Mouse (Mus musculus) urinary bladder, postnatal 25 days (tissue): ENCODE measurements around the gene Lrfn1.
"Not testable (repeated sequence)": the region's sequence is repeated elsewhere in the genome, so short reads cannot be mapped to it uniquely, and the experiment has no call there.

Experiments
- DNase-seq: peaks from one replicate; pipeline ENCODE4 v3.0.0; 2022; ENCODE audit warnings: low spot score

Gene Lrfn1

GRCm38 (mm10) chr7:28447101-28447830 lies 4.5 kb upstream of the Lrfn1 start:
- no peak for DNase-seq

GRCm38 (mm10) chr7:28447865-28448820 lies 3.6 kb upstream of the Lrfn1 start:
- DNase-seq, result no peak

DNA sequence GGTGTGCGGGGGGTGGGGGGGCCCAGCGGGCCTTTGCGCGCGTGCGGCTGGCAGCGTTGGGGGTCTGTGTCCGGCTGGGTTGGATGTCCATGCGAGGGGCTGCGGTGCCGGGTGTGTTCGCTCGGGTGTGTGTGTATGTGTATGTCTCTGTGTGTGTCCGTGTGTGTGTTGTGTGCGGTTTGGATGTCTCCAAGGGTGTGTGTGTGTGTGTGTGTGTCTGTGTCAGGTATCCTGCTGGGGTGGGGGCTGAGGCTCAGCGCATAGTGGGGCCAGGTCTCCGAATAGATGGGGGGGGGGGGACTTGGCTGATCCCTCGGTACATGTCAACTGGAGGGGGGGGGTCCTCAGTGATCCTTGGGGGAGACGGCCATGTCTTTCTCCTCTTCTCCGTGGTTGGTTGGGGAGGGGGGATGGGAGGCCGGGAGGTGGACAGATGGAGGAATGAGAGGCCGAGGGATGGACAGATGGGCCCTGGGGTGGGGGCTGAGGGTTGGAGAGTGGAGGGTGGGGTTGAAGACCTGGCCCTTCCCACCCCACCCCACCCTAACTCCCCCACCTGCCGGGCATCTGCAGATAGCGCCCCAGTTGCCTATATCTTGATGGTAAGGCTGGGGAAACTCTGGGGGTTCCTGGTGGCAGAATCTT lies 703 bp downstream of the Lrfn1 start:
- DNase-seq, result no peak

- DNase-seq, result no peak
These were observed 8.6 kb downstream of the Lrfn1 start for GRCm38 (mm10) chr7:28460361-28460760.

DNA sequence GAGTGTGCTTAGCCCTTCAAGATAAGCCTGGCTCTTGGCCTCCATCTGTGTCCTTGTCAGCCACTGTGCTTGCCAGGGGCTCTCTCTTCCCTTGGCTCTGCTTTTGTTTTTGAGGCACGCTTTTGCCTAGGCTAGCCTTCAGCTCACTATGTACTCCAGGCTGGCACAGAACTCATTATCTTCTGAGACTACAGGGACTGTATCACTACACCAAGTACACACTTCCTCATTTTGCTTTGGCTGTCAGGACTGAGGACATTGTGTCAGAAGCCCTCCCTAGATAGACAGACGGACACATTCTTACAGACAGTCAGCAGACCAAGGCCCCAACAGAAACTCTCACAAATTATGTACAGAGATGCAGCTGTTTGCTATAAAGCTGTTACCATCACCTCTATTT lies 11.0 kb downstream of the Lrfn1 start:
- no peak for DNase-seq

DNA sequence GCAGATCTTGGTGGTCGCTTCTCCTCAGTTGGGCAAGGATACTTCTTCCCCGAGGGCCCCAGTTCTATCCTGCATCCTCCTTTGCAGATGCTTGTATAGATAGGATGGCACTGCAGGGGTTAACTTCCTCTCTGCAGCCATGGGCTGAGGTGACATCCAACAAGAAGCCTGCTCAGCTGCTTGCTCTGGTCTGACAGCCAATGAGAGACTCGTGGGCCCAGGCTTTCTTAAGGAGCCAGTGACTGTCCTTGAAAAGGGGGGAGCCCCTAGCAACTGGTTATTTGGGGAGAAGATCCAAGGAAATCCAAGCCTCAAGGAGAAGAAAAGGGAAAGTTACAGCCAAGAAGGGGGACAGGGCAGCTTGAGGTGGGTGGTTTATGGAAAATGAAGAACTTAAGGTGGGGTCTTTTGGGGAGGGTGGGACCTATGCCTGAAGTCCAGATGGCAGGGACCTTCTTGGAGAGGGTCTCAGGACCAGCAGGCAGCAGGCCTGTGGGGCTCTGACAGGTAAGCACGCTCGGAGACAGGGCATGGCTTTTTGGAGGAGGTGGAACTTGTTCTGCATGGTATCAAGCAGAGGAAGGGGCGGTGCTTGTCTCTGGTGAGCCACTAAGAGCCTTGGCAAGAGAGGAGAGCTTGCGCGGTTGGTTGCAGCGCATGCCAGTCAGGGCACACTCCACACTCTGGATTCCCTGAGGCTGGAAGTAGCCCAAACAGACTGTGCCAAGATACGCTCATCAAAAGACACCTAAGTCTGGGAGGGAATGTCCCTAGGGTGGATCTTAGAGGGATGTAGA lies 12.8 kb downstream of the Lrfn1 start:
- DNase-seq, result peak; percentile 48

GRCm38 (mm10) chr7:28466721-28467212 lies 15.0 kb downstream of the Lrfn1 start:
- no peak for DNase-seq

GRCm38 (mm10) chr7:28467213-28467751 lies 15.5 kb downstream of the Lrfn1 start:
- DNase-seq, result peak; percentile 53

DNA sequence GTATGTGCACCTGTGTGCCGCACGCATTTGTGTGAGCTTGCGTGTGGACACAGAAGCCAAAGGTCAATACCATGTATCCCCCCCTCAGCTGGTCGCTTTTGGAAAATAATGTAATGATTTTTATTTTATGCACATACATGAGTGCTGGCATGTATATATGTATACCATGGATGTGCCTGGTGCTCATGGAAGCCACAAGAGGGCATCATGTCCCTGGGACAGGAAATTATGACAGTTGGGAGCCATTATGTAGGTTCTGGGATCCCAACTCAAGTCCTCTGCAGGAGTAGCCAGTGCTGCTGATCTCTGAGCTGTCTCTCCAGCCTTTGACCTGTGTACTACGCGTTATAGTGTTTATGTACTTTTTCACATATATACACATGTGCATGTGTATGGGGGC lies 24.4 kb downstream of the Lrfn1 start:
- no peak for DNase-seq

DNA sequence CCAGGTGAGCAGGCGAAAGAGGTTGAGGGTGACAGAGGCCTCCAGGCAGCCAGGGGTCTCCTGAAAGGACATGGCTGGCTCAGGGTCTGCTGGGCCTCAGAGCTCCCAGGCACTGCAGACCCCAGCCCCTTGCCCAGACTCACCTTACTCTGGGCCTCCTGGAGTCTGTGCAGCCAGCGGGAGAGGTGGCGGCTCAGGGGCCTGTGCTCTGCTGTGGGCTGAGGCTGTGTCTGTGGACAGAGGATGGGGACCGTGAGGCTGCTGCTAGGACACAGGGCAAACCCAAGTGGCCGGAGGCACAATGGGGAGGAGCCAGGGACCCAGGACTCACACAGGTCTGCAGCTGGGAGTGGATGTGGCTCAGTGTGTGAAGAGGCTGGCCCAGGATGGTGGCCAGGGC lies 25.6 kb downstream of the Lrfn1 start:
- DNase-seq, result no peak

- DNase-seq, result no peak
These were observed 27.1 kb downstream of the Lrfn1 start for GRCm38 (mm10) chr7:28478854-28479253.

GRCm38 (mm10) chr7:28482854-28483253 lies 31.1 kb downstream of the Lrfn1 start:
- no peak for DNase-seq

DNA sequence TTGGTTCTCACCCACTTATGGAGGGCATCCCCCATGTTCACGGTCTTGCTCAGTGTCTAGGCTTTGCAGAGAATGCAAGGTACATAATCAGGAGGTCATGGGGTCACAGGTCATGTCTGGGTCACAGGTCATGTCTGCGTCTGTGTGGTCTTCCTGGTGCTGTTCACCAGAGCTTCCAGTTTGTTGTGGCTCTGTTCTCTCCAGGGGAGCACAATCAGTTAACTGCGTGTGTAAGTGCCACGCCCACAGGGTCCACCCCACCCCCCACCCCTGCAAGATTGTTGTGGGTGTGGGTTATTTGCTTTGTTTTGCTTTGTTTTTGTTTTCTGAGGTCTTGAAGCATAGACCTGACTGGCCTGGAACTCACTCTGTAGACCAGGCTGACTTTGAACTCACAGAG lies 32.4 kb downstream of the Lrfn1 start:
- DNase-seq, result no peak

- DNase-seq, result peak; percentile 19
These were observed 36.3 kb downstream of the Lrfn1 start for GRCm38 (mm10) chr7:28488030-28488491.

- DNase-seq, result peak; percentile 60
These were observed 38.6 kb downstream of the Lrfn1 start for GRCm38 (mm10) chr7:28490410-28490809.

DNA sequence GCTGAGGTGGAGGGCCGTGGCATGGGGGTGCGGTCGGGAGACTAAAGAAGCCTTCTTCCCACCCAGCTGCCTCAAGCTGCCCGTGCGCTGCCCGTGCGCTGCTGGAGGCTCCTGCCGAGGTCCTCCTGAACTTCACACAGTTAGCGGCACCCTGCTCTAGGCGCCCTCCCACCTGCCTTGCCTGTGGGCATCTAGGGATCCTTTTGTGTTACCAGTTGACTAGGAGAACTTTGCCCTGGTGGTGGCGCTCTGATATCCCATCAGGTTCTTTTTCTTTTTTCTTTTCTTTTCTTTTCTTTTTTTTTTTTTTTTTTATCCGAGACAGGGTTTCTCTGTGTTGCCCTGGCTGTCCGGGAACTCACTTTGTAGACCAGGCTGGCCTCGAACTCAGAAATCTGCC lies 39.1 kb downstream of the Lrfn1 start:
- no peak for DNase-seq

- no peak for DNase-seq
These were observed 40.5 kb downstream of the Lrfn1 start for GRCm38 (mm10) chr7:28492310-28492709.

DNA sequence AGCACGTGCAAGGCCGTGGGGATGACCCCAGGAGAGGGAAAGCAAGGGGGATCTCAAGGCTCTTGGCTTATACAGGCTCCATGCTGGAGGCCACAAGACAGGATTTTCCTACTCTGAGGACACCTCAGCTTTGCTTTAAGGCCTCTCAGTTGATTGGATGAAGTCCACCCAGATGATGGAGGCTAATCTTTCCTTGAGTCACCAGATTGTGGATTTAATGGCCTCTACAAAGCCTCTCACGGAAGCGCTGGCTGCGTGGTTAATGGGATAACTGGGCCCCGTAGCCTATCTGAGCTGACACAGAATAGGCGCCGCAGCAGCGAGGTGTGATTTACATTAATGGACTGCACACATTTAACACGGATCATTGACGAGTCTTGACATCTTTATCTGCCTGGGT lies 43.6 kb downstream of the Lrfn1 start:
- DNase-seq, result no peak

DNA sequence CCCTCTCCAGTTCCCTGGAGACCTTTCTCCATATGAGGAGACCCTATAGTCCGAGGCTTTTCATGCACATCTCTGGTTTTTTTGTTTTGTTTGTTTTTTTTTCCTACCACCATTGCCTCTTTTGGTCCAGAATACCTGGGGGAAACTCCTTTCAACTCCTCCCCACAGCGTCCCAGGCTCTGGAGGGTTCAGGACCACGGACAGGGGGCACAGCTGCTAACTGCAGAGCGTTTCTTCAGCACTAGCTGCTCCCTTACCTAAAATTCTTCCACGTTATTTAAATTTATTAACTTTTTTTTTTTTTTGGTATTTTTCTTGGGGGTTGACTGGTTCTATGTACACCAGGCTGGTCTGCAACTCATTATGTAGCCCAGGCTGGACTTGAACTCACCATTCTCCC lies 53.8 kb downstream of the Lrfn1 start:
- no peak for DNase-seq

DNA sequence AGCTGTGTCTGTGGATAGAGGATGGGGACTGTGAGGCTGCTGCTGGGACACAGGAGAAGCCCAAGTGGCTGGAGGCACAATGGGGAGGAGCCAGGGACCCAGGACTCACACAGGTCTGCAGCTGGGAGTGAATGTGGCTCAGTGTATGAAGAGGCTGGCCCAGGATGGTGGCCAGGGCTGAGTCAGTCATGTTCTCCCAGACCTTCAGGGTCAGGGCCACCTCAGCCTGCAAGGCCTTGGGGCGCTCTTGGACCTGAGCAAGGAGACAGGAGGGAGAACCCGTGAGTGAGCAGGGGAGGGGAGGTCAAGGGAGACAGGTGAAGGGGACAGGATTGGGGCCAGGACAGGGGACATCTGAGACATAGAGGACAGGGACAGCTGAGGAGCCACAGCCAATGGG lies 57.3 kb downstream of the Lrfn1 start:
- DNase-seq, result not testable (repeated sequence)

- DNase-seq, result not testable (repeated sequence)
These were observed 58.7 kb downstream of the Lrfn1 start, which contains the start of gene Ifnl2 for GRCm38 (mm10) chr7:28510405-28510974. Ifnl2 (minus strand) TSS chr7:28510455.
